Mouse (Mus musculus) kidney, adult 10 weeks (tissue): ENCODE data around the gene Arrdc2. TPM values are rescaled to one million over a fixed set of nuclear protein-coding genes. Genes with fewer than 3 reads are reported as not detected.

Source experiments
- polyA plus RNA-seq: library from polyadenylated mRNA; stranded (reverse); fragments of 350-450 nt; fragmentation: Illumina TruSeq; extraction: RNeasy Lipid Tissue Mini Kit (QIAGEN cat#74804); gene quantifications from one replicate; pipeline ENCODE4 v1.2.3, GENCODE M21; 2014; ENCODE audit warnings: low read depth, low replicate concordance

Arrdc2 gene
- 0.73 TPM for polyA plus RNA-seq

GRCm38 (mm10) chr8:70839408-70840351, at the start of gene Arrdc2:
Gene Arrdc2, minus strand, starts transcription at chr8:70839720.

GRCm38 (mm10) chr8:70873364-70873985, 34.0 kb upstream of the Arrdc2 start, which contains the start of gene Ccdc124:
Gene Ccdc124, minus strand, starts transcription at chr8:70873935.

GRCm38 (mm10) chr8:70862824-70863641, 23.5 kb upstream of the Arrdc2 start, which contains the start of gene Kcnn1:
Gene Kcnn1, minus strand, starts transcription at chr8:70863258.

GRCm38 (mm10) chr8:70808239-70808638, 31.3 kb downstream of the Arrdc2 start, which contains the start of gene Il12rb1:
Gene Il12rb1, plus strand, starts transcription at chr8:70808449.

GRCm38 (mm10) chr8:70804481-70805206, 34.9 kb downstream of the Arrdc2 start, which contains the start of gene Mast3:
Gene Mast3, minus strand, starts transcription at chr8:70805054.

Other genes with a start within 250 kb of the Arrdc2 start
- gene Isyna1, start 245.3 kb downstream of the Arrdc2 start, polyA plus RNA-seq: not detected
- not detected for gene Ssbp4, start 230.8 kb downstream of the Arrdc2 start, polyA plus RNA-seq
- not detected for gene Lrrc25, start 223.6 kb downstream of the Arrdc2 start, polyA plus RNA-seq
- not detected for gene Gdf15, start 207.3 kb downstream of the Arrdc2 start, polyA plus RNA-seq
- gene Pgpep1, start 179.3 kb downstream of the Arrdc2 start, polyA plus RNA-seq: 45.6 TPM
- gene Lsm4, start 166.5 kb downstream of the Arrdc2 start, polyA plus RNA-seq: not detected
- gene Jund, start 140.8 kb downstream of the Arrdc2 start, polyA plus RNA-seq: 16.3 TPM
- gene Iqcn, start 136.3 kb downstream of the Arrdc2 start, polyA plus RNA-seq: not detected
- gene Gm3336, start 121.2 kb downstream of the Arrdc2 start, polyA plus RNA-seq: not detected
- gene Pde4c, start 116.0 kb downstream of the Arrdc2 start, polyA plus RNA-seq: 1.3 TPM
- gene Rab3a, start 85.0 kb downstream of the Arrdc2 start, polyA plus RNA-seq: 2.5 TPM
- 0.65 TPM for gene Mpv17l2, start 78.8 kb downstream of the Arrdc2 start, polyA plus RNA-seq
- gene Pik3r2, start 63.0 kb downstream of the Arrdc2 start, polyA plus RNA-seq: 1.5 TPM
- 1.2 TPM for gene Mast3, start 34.7 kb downstream of the Arrdc2 start, polyA plus RNA-seq
- not detected for gene Il12rb1, start 31.3 kb downstream of the Arrdc2 start, polyA plus RNA-seq
- gene Kcnn1, start 23.5 kb upstream of the Arrdc2 start, polyA plus RNA-seq: 1.1 TPM
- gene Ccdc124, start 34.2 kb upstream of the Arrdc2 start, polyA plus RNA-seq: not detected
- not detected for gene Slc5a5, start 53.0 kb upstream of the Arrdc2 start, polyA plus RNA-seq
- gene Rpl18a, start 57.7 kb upstream of the Arrdc2 start, polyA plus RNA-seq: 21.7 TPM
- gene Map1s, start 66.2 kb upstream of the Arrdc2 start, polyA plus RNA-seq: 0.65 TPM